Mouse (Mus musculus): Measurements from ENCODE around the gene Tmem150b. TPM values are rescaled to one million over a fixed set of nuclear protein-coding genes. Genes with fewer than 3 reads are reported as not detected.

Tmem150b gene
- polyA plus RNA-seq, 1 experiment from 2014 or later: not detected

DNA sequence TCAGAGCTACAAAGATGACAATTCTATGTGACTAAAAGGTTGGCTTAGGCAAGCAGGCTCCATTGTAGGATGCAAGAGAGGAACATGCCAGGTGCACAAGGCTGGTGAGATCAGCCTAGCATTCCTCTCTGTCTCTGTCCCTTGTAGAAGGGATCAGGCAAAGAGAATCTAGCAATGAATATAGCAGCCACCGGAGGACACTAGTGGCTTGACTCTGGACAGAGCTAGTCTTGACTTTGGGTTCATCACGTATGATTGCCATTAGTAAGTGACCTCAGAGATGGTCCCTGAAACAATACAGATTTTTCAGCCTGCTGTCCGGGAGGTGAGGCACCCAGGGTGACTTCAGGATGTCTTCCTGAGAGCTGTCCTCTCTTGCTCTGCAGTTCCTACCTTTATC lies 12.5 kb downstream of the Tmem150b start:
- Histone ChIP-seq H3K27me3 (replicated peaks; ENCODE audit: control insufficient read depth, insufficient read depth, low read length) (no peaks in the 10 kb centered on the region), H3K4me3 (ENCODE audit: low read depth, low read length) (no peak overlapping the region), H3K36me3 (ENCODE audit: control insufficient read depth, insufficient read depth, low read length) (peaks cover 8% of the 10 kb centered on the region; the same call in 1 of the 2 replicates), H3K4me1 (replicated peaks; ENCODE audit: control insufficient read depth, insufficient read depth, low read length) (no peaks in the 10 kb centered on the region), H3K27ac (ENCODE audit: low read depth, low read length) (no peak overlapping the region), H3K9me3 (ENCODE audit: control insufficient read depth, low read length) (no peaks in the 10 kb centered on the region), H3K4me2 (no peak overlapping the region), H3K9ac (ENCODE audit: low read depth, low read length) (no peak overlapping the region)
- DNase-seq (ENCODE audit: low spot score) (no peak), ATAC-seq (replicated peaks; ENCODE audit: low FRiP score) (no peak)
- WGBS: 73% methylated on average over 3 of the region's 3 CpGs

GRCm38 (mm10) chr7:4705098-4705497 lies 20.0 kb downstream of the Tmem150b start:
- Histone ChIP-seq H3K9ac (ENCODE audit: low read depth, low read length) (no peak overlapping the region), H3K4me1 (replicated peaks; ENCODE audit: control insufficient read depth, insufficient read depth, low read length) (no peaks in the 10 kb centered on the region), H3K4me2 (peak overlapping the region; percentile 55), H3K4me3 (ENCODE audit: low read depth, low read length) (no peak overlapping the region), H3K36me3 (ENCODE audit: control insufficient read depth, insufficient read depth, low read length) (peaks cover 6% of the 10 kb centered on the region; the same call in 1 of the 2 replicates), H3K27me3 (replicated peaks; ENCODE audit: control insufficient read depth, insufficient read depth, low read length) (no peaks in the 10 kb centered on the region), H3K9me3 (ENCODE audit: control insufficient read depth, low read length) (no peaks in the 10 kb centered on the region), H3K27ac (ENCODE audit: low read depth, low read length) (no peak overlapping the region)
- 39% methylated on average over 18 of the region's 18 CpGs for WGBS
- no peak for DNase-seq (ENCODE audit: low spot score)
- peak; percentile 38; the same call in 1 of the 2 replicates for ATAC-seq (replicated peaks; ENCODE audit: low FRiP score)

DNA sequence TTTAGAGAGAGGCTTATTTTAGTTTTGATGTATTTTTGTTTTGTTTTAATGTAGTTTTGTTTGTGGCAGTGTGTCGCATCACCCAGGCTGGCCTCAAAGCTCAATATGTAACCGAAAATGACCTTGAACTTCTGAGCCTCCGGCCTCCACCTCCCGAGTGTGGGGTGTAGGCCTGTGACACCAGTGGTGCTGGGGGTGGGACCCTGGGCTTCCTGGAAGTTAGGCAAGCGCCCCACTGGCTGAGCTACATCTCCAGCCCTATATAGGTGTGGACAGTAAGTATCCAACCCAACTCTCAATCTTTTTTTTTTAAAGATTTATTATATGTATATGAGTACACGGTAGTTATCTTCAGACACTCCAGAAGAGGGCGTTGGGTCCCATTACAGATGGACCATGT lies 21.9 kb downstream of the Tmem150b start:
- DNase-seq (ENCODE audit: low spot score) (no peak), ATAC-seq (replicated peaks; ENCODE audit: low FRiP score) (no peak)
- H3K27me3 ChIP-seq (replicated peaks; ENCODE audit: control insufficient read depth, insufficient read depth, low read length): no peaks in the 10 kb centered on the region
- WGBS: 87% methylated on average over 7 of the region's 7 CpGs
- H3K4me3 ChIP-seq (ENCODE audit: low read depth, low read length): no peak overlapping the region
- no peaks in the 10 kb centered on the region for H3K4me1 ChIP-seq (replicated peaks; ENCODE audit: control insufficient read depth, insufficient read depth, low read length)
- no peak overlapping the region for H3K4me2 ChIP-seq
- no peaks in the 10 kb centered on the region for H3K9me3 ChIP-seq (ENCODE audit: control insufficient read depth, low read length)
- peaks cover 2% of the 10 kb centered on the region; the same call in 1 of the 2 replicates for H3K36me3 ChIP-seq (ENCODE audit: control insufficient read depth, insufficient read depth, low read length)
- H3K27ac ChIP-seq (ENCODE audit: low read depth, low read length): no peak overlapping the region
- no peak overlapping the region for H3K9ac ChIP-seq (ENCODE audit: low read depth, low read length)

- Histone ChIP-seq H3K9ac (ENCODE audit: low read depth, low read length) (no peak overlapping the region), H3K27me3 (replicated peaks; ENCODE audit: control insufficient read depth, insufficient read depth, low read length) (no peaks in the 10 kb centered on the region), H3K4me3 (ENCODE audit: low read depth, low read length) (no peak overlapping the region), H3K9me3 (ENCODE audit: control insufficient read depth, low read length) (no peaks in the 10 kb centered on the region), H3K27ac (ENCODE audit: low read depth, low read length) (no peak overlapping the region), H3K4me1 (replicated peaks; ENCODE audit: control insufficient read depth, insufficient read depth, low read length) (no peaks in the 10 kb centered on the region), H3K36me3 (ENCODE audit: control insufficient read depth, insufficient read depth, low read length) (peaks cover 2% of the 10 kb centered on the region; the same call in 1 of the 2 replicates), H3K4me2 (no peak overlapping the region)
- ATAC-seq (replicated peaks; ENCODE audit: low FRiP score): no peak
- DNase-seq (ENCODE audit: low spot score): no peak
- WGBS: 77% methylated on average over 8 of the region's 8 CpGs
Measured at GRCm38 (mm10) chr7:4702334-4702733, 22.7 kb downstream of the Tmem150b start.

DNA sequence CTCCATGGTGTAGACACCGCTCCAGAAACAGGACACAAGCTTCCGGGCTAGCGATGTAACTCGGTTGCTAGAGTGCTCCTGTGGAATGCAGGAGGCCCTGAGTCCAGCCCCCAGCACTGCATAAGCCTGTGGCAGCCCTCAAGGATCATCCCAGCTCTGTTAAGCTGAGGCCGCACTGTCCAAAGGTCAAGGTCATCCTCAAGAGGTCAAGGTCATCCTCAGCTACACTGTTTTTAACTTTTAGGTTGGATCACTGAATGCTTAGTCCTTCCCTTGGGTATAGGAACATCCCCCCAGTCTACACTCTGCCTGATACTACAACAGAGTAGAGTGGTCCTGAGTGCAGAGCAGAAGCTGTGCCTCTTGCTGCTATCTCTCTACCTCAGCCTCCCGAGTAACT lies 32.0 kb downstream of the Tmem150b start:
- no peak overlapping the region for H3K4me3 ChIP-seq (ENCODE audit: low read depth, low read length)
- peaks cover 7% of the 10 kb centered on the region; the same call in 1 of the 2 replicates for H3K36me3 ChIP-seq (ENCODE audit: control insufficient read depth, insufficient read depth, low read length)
- H3K4me2 ChIP-seq: no peak overlapping the region
- WGBS: 81% methylated on average over 6 of the region's 6 CpGs
- H3K9ac ChIP-seq (ENCODE audit: low read depth, low read length): no peak overlapping the region
- ATAC-seq (replicated peaks; ENCODE audit: low FRiP score) (no peak), DNase-seq (ENCODE audit: low spot score) (no peak)
- H3K27ac ChIP-seq (ENCODE audit: low read depth, low read length): no peak overlapping the region
- H3K27me3 ChIP-seq (replicated peaks; ENCODE audit: control insufficient read depth, insufficient read depth, low read length): peaks cover 6% of the 10 kb centered on the region; the same call in 1 of the 2 replicates
- H3K4me1 ChIP-seq (replicated peaks; ENCODE audit: control insufficient read depth, insufficient read depth, low read length): peaks cover 11% of the 10 kb centered on the region; the same call in 1 of the 2 replicates
- H3K9me3 ChIP-seq (ENCODE audit: control insufficient read depth, low read length): no peaks in the 10 kb centered on the region

DNA sequence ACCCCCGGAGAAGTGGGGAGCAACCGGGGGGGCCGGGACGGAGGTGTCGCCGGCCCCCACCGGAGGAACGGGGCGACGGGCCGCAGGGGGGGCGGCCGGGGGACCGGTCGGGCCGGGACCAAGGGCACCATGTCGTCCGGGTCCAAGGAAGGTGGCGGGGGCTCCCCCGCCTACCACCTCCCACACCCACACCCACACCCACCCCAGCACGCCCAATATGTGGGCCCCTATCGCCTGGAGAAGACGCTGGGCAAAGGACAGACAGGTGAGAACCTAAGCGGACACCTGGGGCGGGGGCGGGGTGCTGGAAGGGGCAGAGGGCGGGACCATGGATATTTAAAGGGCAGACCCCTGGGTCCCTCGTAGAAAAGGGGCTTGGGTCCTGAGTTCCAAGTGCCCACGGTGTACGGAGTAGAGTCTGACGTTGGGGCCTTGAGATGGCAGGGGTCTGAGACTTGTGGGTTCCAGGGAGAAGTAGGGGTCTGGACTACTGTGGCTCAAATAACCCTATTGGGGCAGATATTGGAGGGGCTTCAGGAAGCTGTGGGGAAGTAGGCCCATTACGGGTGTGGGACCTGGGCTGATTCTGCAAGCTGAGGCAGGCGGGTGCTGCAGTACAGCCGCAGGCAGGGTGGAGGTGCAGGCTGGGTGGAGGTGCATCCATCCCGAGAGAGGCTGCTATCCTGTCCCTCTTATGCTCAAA lies 33.9 kb downstream of the Tmem150b start:
- Histone ChIP-seq H3K4me3 (ENCODE audit: low read depth, low read length) (peak overlapping the region; percentile 69), H3K4me2 (peak overlapping the region; percentile 79), H3K9me3 (ENCODE audit: control insufficient read depth, low read length) (no peaks in the 10 kb centered on the region), H3K27me3 (replicated peaks; ENCODE audit: control insufficient read depth, insufficient read depth, low read length) (peaks cover 6% of the 10 kb centered on the region; the same call in 1 of the 2 replicates), H3K4me1 (replicated peaks; ENCODE audit: control insufficient read depth, insufficient read depth, low read length) (peaks cover 11% of the 10 kb centered on the region; the same call in 1 of the 2 replicates), H3K27ac (ENCODE audit: low read depth, low read length) (peak overlapping the region; percentile 74; the same call in 1 of the 2 replicates), H3K36me3 (ENCODE audit: control insufficient read depth, insufficient read depth, low read length) (peaks cover 7% of the 10 kb centered on the region; the same call in 1 of the 2 replicates), H3K9ac (ENCODE audit: low read depth, low read length) (peak overlapping the region; percentile 77)
- 13% methylated on average over 30 of the region's 35 CpGs for WGBS
- ATAC-seq (replicated peaks; ENCODE audit: low FRiP score) (peak; percentile 37), DNase-seq (ENCODE audit: low spot score) (no peak)

DNA sequence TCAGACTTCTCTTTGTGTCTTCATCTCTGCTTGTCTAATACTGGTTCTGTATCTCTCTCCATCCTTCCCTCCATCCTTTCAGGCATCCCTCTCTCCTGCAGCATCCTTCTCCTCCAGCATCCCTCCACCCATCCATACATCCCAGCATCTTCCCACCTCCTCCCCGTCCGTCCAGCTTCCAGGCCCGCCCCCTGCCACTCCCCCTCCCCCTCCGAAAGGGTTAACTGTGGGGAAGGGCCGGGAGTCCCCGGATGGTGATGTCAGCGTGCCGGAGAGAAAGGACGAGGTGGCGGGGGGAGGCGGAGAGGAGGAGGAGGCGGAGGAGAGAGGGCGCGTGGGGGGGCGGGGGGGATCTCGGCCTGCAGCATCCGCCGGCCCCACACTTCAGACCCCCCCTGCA lies 34.7 kb downstream of the Tmem150b start, which contains the start of gene Brsk1:
Brsk1 (plus strand) TSS at position 218 of the 400 bp plus-strand sequence.
- H3K4me1 ChIP-seq (replicated peaks; ENCODE audit: control insufficient read depth, insufficient read depth, low read length): peaks cover 11% of the 10 kb centered on the region; the same call in 1 of the 2 replicates
- peaks cover 7% of the 10 kb centered on the region; the same call in 1 of the 2 replicates for H3K36me3 ChIP-seq (ENCODE audit: control insufficient read depth, insufficient read depth, low read length)
- peak within 1 kb of the TSS; percentile 69 for H3K4me3 ChIP-seq (ENCODE audit: low read depth, low read length)
- no peaks in the 10 kb centered on the region for H3K9me3 ChIP-seq (ENCODE audit: control insufficient read depth, low read length)
- peak within 1 kb of the TSS; percentile 79 for H3K4me2 ChIP-seq
- H3K27ac ChIP-seq (ENCODE audit: low read depth, low read length): peak within 1 kb of the TSS; percentile 74; the same call in 1 of the 2 replicates
- peaks cover 6% of the 10 kb centered on the region; the same call in 1 of the 2 replicates for H3K27me3 ChIP-seq (replicated peaks; ENCODE audit: control insufficient read depth, insufficient read depth, low read length)
- 4% methylated on average over 15 of the region's 18 CpGs for WGBS
- peak within 1 kb of the TSS; percentile 77 for H3K9ac ChIP-seq (ENCODE audit: low read depth, low read length)
- DNase-seq (ENCODE audit: low spot score) (peak; percentile 80), ATAC-seq (replicated peaks; ENCODE audit: low FRiP score) (no peak; the same call in 1 of the 2 replicates)

DNA sequence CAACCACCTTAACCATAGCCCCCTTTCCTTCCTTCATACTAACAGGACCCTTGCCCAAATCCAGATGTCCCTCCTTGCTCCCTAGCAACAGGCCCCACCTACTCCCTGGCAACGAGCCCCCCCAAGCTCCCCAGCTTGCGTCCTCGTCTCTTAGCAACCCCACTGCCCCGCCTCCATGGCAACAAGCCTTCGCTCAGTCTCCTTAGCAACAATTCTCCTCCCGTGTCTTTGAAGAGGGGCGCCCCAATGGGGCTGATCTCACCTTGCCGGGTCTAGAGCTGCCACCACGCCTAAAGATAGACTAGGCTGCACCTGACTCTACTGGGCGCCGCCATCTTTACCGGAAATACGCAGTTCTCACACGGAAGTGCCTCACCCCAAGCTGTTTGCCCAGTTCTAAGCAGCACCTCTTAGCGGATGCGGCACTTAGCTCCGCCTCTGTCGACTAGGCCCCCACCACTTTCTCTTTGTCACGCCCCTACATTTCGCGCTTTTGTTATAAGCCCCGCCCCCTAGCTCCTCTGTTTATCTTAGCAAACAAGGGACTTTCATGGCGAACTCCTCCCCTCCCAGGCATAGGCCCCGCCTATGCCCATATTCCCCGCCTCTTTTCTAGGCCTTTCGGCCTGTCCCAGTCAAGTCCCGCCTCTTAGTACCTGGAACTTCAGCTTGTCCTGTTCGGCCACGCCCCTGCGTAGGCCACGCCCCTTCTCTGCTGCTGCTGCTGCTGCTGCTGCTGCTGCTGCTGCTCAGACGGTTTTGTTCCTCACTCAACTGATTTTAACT lies 40.2 kb downstream of the Tmem150b start, which contains the start of gene Hspbp1:
Hspbp1 (minus strand) TSS at position 437 of the 786 bp plus-strand sequence.
- under 1% methylated on average over 32 of the region's 32 CpGs for WGBS
- H3K27me3 ChIP-seq (replicated peaks; ENCODE audit: control insufficient read depth, insufficient read depth, low read length): no peaks in the 10 kb centered on the region

More for the DNA sequence above, 40.2 kb downstream of the Tmem150b start, which contains the start of gene Hspbp1:
- peaks cover 11% of the 10 kb centered on the region for H3K4me1 ChIP-seq (replicated peaks; ENCODE audit: control insufficient read depth, insufficient read depth, low read length)
- H3K36me3 ChIP-seq (ENCODE audit: control insufficient read depth, insufficient read depth, low read length): peaks cover 9% of the 10 kb centered on the region
- H3K27ac ChIP-seq (ENCODE audit: low read depth, low read length): peak within 1 kb of the TSS; percentile 79; the same call in 1 of the 2 replicates
- peak within 1 kb of the TSS; percentile 89 for H3K4me3 ChIP-seq (ENCODE audit: low read depth, low read length)
- peak within 1 kb of the TSS; percentile 98 for H3K4me2 ChIP-seq
- peak; percentile 95 for DNase-seq (ENCODE audit: low spot score)
- peak; percentile 98 for ATAC-seq (replicated peaks; ENCODE audit: low FRiP score)
- no peaks in the 10 kb centered on the region for H3K9me3 ChIP-seq (ENCODE audit: control insufficient read depth, low read length)
- H3K9ac ChIP-seq (ENCODE audit: low read depth, low read length): peak within 1 kb of the TSS; percentile 73
